Mouse (Mus musculus) thymus, adult 2 months (tissue): ENCODE measurements at regions not wholly inside any gene's neighbourhood (a gene's known extent, or its start where the extent isn't known, plus 50 kb on each side); places are given as distances from the start of the nearest gene placed in this dataset.

Experiments
- CTCF ChIP-seq: fragments of 200-500 bp; IDR thresholded peaks from 2 replicates; pipeline ENCODE4 v1.5.1; 2012; ENCODE audit warnings: mild to moderate bottlenecking, control low read depth, low read length, moderate library complexity, borderline replicate concordance; ENCODE audit not compliant: control insufficient read depth, poor library complexity, insufficient read depth; ENCODE audit errors: extremely low read depth
- POLR2A ChIP-seq: fragments of 200-500 bp; IDR thresholded peaks from 2 replicates; pipeline ENCODE4 v1.6.1; 2012; ENCODE audit warnings: mild to moderate bottlenecking, low read length, control low read depth, moderate library complexity; ENCODE audit not compliant: control insufficient read depth, poor library complexity, insufficient read depth; ENCODE audit errors: extremely low read depth

- TF ChIP-seq POLR2A (no peak), CTCF (no peak)
These were observed 357.0 kb downstream of the Foxo1 start for GRCm38 (mm10) chr3:52625125-52625524.
